Mouse (Mus musculus) embryonic facial prominence, embryonic 12.5 days (tissue): ENCODE results near the gene Duoxa2. TPM values are rescaled to one million over a fixed set of nuclear protein-coding genes. Genes with fewer than 3 reads are reported as not detected.

Source experiments
- ATAC-seq: fragments of 200-750 bp; cut with Nextera tagmentation; 2 replicates; pipeline ENCODE4 v1.8.0; 2017; ENCODE audit not compliant: insufficient number of reproducible peaks, insufficient read depth, low FRiP score, low TSS enrichment
- H3K27ac ChIP-seq: fragments of 300-500 bp; sonication (generic); 2 replicates; pipeline ENCODE4 v1.5.1; 2016; ENCODE audit warnings: mild to moderate bottlenecking
- H3K27me3 ChIP-seq: fragments of 300-500 bp; sonication (generic); 2 replicates; pipeline ENCODE4 v1.6.1; 2016; ENCODE audit warnings: mild to moderate bottlenecking, moderate library complexity
- H3K36me3 ChIP-seq: fragments of 300-500 bp; sonication (generic); 2 replicates; pipeline ENCODE4 v1.6.1; 2016; ENCODE audit warnings: mild to moderate bottlenecking
- H3K4me1 ChIP-seq: fragments of 300-500 bp; sonication (generic); 2 replicates; pipeline ENCODE4 v1.6.1; 2016
- H3K4me2 ChIP-seq: fragments of 300-500 bp; sonication (generic); replicated peaks from 2 replicates; pipeline ENCODE4 v1.6.1; 2016; ENCODE audit warnings: mild to moderate bottlenecking, moderate library complexity
- H3K4me3 ChIP-seq: fragments of 300-500 bp; sonication (generic); 2 replicates; pipeline ENCODE4 v1.5.1; 2016; ENCODE audit warnings: mild to moderate bottlenecking
- H3K9ac ChIP-seq: fragments of 300-500 bp; sonication (generic); 2 replicates; pipeline ENCODE4 v1.6.1; 2016; ENCODE audit warnings: mild to moderate bottlenecking, moderate library complexity
- H3K9me3 ChIP-seq: fragments of 300-500 bp; sonication (generic); 2 replicates; pipeline ENCODE4 v1.6.1; 2016; ENCODE audit warnings: mild to moderate bottlenecking, moderate library complexity
- WGBS: fragments of 180-500 bp; shearing (Covaris S2); methylation state at CpG from one replicate; pipeline ENCODE4 v1.1.7; 2016; 5-methylcytosine and 5-hydroxymethylcytosine counted together
- polyA plus RNA-seq: library from polyadenylated mRNA; unstranded; fragments of >200 nt; fragmentation: Nextera tagmentation; extraction: Ambion mirVana; gene quantifications from 2 replicates; pipeline ENCODE4 v1.2.1, GENCODE M21; 2016

Duoxa2 gene
- polyA plus RNA-seq: not detected in 2 replicates

- no peak for ATAC-seq
- no peak within 1 kb of the TSS for H3K9ac ChIP-seq
- H3K27me3 ChIP-seq: peaks cover 99% of the 10 kb centered on the region
- H3K27ac ChIP-seq: no peak within 1 kb of the TSS
- H3K4me1 ChIP-seq: peaks cover 26% of the 10 kb centered on the region
- peak within 1 kb of the TSS; percentile 24 for H3K4me3 ChIP-seq
- H3K9me3 ChIP-seq: no peaks in the 10 kb centered on the region
- H3K36me3 ChIP-seq: no peaks in the 10 kb centered on the region
- WGBS: 2% methylated on average over 43 of the region's 43 CpGs
- H3K4me2 ChIP-seq: peak within 1 kb of the TSS; percentile 40
Observed at GRCm38 (mm10) chr2:122298596-122299490, at the start of gene Duoxa2. Gene Duoxa2 (plus strand): TSS chr2:122298900.

DNA sequence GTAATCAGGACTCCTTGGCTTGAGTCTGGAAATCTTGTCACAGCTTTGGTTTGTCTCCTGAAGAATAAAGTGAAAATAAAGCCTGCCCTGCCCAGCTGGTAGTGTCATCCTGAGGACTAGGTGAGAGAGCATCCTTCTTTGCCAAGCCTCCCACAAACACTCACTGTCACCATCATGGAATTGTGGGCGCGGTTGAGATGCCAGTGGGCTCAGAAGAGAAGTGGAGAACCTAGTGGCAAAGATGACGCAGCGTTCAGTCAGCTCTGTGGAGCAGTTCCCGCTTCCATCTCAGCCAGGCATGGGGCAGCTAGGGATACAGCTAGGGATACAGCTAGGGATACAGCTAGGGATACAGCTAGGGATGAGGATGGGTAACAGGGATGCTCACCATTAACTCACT is 42.7 kb upstream of the Duoxa2 start:
- Histone ChIP-seq H3K9me3 (no peaks in the 10 kb centered on the region), H3K27me3 (no peaks in the 10 kb centered on the region), H3K4me3 (no peak overlapping the region), H3K27ac (no peak overlapping the region), H3K9ac (no peak overlapping the region), H3K4me1 (no peaks in the 10 kb centered on the region), H3K4me2 (no peak overlapping the region), H3K36me3 (no peaks in the 10 kb centered on the region)
- ATAC-seq: no peak
- 94% methylated on average over 5 of the region's 5 CpGs for WGBS

DNA sequence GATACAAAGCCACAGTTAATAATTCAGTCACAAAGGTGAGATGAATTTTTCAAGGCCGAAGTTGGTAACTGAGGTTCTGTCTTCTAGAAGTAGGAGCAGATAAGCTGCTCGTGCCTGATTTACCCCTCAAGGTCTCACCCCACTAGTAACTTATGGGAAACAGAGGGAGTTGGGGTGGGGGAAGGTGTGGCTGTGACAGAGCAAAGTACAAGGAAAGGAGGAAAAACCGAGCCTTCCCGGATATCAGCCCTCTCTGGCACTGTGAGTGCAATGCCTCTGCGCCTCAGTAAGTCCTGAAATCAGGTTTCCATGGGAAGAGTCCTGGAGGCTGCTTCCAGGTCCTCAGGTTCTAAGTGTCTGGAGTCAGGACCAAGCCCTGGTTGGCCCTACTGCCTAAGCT is 38.0 kb upstream of the Duoxa2 start:
- H3K36me3 ChIP-seq: no peaks in the 10 kb centered on the region
- no peak for ATAC-seq
- 0 out of 2 replicates have a peak, but pooled peaks cover 3% of the 10 kb centered on the region for H3K4me1 ChIP-seq
- no peak overlapping the region for H3K4me2 ChIP-seq
- no peak overlapping the region for H3K27ac ChIP-seq
- no peak overlapping the region for H3K4me3 ChIP-seq
- no peak overlapping the region for H3K9ac ChIP-seq
- WGBS: 80% methylated on average over 5 of the region's 5 CpGs
- H3K27me3 ChIP-seq: no peaks in the 10 kb centered on the region
- H3K9me3 ChIP-seq: no peaks in the 10 kb centered on the region

GRCm38 (mm10) chr2:122264690-122265089 is 34.0 kb upstream of the Duoxa2 start:
- ATAC-seq: no peak; the same call in 1 of the 2 replicates
- H3K27ac ChIP-seq: no peak overlapping the region
- 63% methylated on average over 3 of the region's 3 CpGs for WGBS
- H3K4me1 ChIP-seq: 0 out of 2 replicates have a peak, but pooled peaks cover 3% of the 10 kb centered on the region
- no peaks in the 10 kb centered on the region for H3K9me3 ChIP-seq
- H3K27me3 ChIP-seq: no peaks in the 10 kb centered on the region
- H3K4me3 ChIP-seq: no peak overlapping the region
- no peak overlapping the region for H3K4me2 ChIP-seq
- H3K36me3 ChIP-seq: no peaks in the 10 kb centered on the region
- no peak overlapping the region for H3K9ac ChIP-seq

- no peak for ATAC-seq
- Histone ChIP-seq H3K9ac (no peak overlapping the region), H3K4me1 (0 out of 2 replicates have a peak, but pooled peaks cover 3% of the 10 kb centered on the region), H3K9me3 (no peaks in the 10 kb centered on the region), H3K36me3 (no peaks in the 10 kb centered on the region), H3K27me3 (no peaks in the 10 kb centered on the region), H3K4me3 (no peak overlapping the region), H3K27ac (no peak overlapping the region), H3K4me2 (no peak overlapping the region)
- 93% methylated on average over 7 of the region's 7 CpGs for WGBS
Observed at GRCm38 (mm10) chr2:122266407-122267193, 32.1 kb upstream of the Duoxa2 start.

DNA sequence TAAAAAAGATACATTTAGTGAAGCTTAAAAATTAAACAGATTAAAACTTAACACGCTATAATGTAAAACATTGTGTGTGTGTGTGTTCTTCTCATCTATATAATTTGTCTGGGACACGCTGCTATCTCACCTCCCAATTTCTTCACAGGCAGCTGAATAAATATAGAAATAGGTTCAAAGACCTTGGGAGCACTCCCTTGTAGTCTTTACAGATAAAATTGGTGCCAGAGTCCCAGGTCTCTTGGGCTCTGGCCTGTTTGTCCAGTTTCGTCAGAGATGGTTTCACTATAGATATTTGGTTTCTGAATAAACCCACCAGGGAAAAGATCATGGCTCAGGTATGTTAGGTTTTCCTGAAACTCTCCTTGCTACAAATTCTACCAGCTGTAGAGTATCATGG is 19.9 kb upstream of the Duoxa2 start:
- no peak for ATAC-seq
- no peaks in the 10 kb centered on the region for H3K36me3 ChIP-seq

DNA sequence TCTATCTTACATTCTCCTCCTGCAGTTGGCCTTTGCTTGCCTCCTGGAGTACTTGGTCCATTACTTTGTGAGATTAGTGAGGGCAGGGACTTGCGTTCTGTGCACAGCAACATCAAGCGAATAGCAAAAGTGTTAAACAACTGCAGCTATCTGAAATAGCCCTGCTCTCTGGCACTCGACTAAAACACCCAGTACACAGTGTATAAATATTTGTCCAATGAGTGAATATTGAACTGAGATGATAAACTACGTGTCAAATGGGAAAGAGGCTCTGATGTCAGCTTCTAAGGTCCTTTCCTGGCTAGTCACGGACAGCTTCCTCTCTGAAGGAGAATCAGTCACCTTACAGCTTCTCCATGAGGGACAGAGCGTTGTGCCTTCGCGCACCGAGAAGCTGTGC is 14.6 kb upstream of the Duoxa2 start:
- Histone ChIP-seq H3K9me3 (no peaks in the 10 kb centered on the region), H3K9ac (no peak overlapping the region), H3K4me2 (no peak overlapping the region), H3K36me3 (no peaks in the 10 kb centered on the region), H3K27ac (no peak overlapping the region), H3K4me1 (no peaks in the 10 kb centered on the region), H3K4me3 (no peak overlapping the region), H3K27me3 (no peaks in the 10 kb centered on the region)
- ATAC-seq: no peak
- 87% methylated on average over 9 of the region's 9 CpGs for WGBS

More for the DNA sequence above, 19.9 kb upstream of the Duoxa2 start:
- no peak overlapping the region for H3K27ac ChIP-seq
- H3K4me1 ChIP-seq: no peaks in the 10 kb centered on the region
- H3K27me3 ChIP-seq: no peaks in the 10 kb centered on the region
- H3K4me3 ChIP-seq: no peak overlapping the region
- H3K9ac ChIP-seq: no peak overlapping the region
- H3K4me2 ChIP-seq: no peak overlapping the region
- WGBS: 78% methylated on average over 3 of the region's 3 CpGs
- H3K9me3 ChIP-seq: no peaks in the 10 kb centered on the region

GRCm38 (mm10) chr2:122286137-122286536 is 12.6 kb upstream of the Duoxa2 start:
- Histone ChIP-seq H3K27me3 (no peaks in the 10 kb centered on the region), H3K9me3 (no peaks in the 10 kb centered on the region), H3K4me3 (no peak overlapping the region), H3K9ac (no peak overlapping the region), H3K4me2 (no peak overlapping the region), H3K27ac (no peak overlapping the region), H3K36me3 (no peaks in the 10 kb centered on the region), H3K4me1 (no peaks in the 10 kb centered on the region)
- ATAC-seq: no peak
- WGBS: 63% methylated on average over 7 of the region's 7 CpGs

GRCm38 (mm10) chr2:122294916-122295315 is 3.8 kb upstream of the Duoxa2 start:
- ATAC-seq: no peak
- H3K4me1 ChIP-seq: peaks cover 16% of the 10 kb centered on the region
- H3K4me2 ChIP-seq: no peak overlapping the region
- H3K9me3 ChIP-seq: no peaks in the 10 kb centered on the region
- WGBS: 7% methylated on average over 7 of the region's 7 CpGs
- no peaks in the 10 kb centered on the region for H3K36me3 ChIP-seq
- peaks cover 75% of the 10 kb centered on the region for H3K27me3 ChIP-seq
- no peak overlapping the region for H3K9ac ChIP-seq
- H3K27ac ChIP-seq: no peak overlapping the region
- no peak overlapping the region for H3K4me3 ChIP-seq

DNA sequence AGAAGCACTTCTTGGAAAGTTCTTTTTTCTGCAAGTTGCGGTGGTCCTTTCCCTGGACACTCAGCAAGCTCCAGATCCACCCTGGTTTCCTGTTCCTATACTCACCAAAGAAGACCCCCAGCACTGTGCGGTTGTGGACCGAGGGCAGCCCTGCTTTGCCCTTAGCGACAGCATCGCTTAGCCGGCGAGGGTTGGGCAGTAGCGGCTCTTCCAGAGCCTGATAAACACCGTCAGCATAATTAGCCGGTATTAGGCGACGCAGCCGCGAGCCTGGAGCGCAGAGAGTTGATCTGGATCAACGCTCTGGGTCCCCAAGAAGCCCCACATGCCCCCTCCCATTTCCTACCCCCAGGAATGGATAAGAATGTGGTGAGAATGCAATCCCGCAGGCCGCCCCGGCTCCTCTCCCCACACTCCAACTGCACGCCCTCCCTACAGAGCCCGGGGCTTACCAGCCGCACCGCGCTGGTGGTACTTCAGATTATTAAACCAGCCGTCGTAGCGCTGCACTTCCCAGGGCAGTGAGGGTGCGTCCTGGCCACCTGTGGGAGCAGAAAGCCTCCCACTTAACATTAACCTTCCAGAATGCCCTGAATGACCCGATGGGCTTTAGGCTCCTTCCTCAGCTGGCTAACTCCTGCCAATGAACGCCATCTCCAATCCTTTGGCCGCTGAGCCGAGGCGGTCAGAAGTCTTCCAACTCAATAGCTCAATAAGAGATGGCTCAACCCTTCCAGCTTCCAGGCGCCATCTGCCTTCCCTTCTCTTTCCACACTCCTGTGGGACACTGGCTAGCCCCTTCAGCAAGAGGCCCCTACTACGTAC is 1.2 kb upstream of the Duoxa2 start:
- under 1% methylated on average over 35 of the region's 35 CpGs for WGBS
- H3K4me1 ChIP-seq: peaks cover 26% of the 10 kb centered on the region
- no peak for ATAC-seq
- H3K9me3 ChIP-seq: no peaks in the 10 kb centered on the region
- H3K4me2 ChIP-seq: peak overlapping the region; percentile 27
- H3K27ac ChIP-seq: no peak overlapping the region
- H3K9ac ChIP-seq: no peak overlapping the region
- 0 out of 2 replicates have a peak overlapping the region, but pooled peaks have one; percentile 5 for H3K4me3 ChIP-seq
- peaks cover 96% of the 10 kb centered on the region for H3K27me3 ChIP-seq
- no peaks in the 10 kb centered on the region for H3K36me3 ChIP-seq

DNA sequence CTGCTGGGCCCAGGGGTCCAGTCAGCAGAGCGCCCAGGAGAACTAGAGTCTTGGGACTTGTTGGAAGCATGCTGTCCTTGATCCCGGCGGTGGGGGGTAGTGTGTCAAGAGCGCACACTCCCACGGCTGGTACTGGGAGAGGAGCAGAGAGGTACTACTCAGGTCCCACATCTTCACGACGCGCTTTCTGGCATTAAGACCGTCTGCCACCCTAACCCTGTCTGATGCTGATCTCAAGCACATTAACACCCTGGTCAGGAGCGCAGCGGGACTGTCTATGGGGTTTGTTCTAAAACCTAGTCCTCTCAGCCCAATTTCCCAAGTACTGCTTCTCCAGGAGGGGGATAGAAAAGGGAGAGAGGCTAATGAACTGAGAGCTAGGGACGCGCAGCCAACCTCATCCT is 602 bp upstream of the Duoxa2 start, which contains the start of gene Duox2:
Gene Duox2 (minus strand): TSS at position 354 of the 404 bp plus-strand sequence.
- no peak within 1 kb of the TSS for H3K9ac ChIP-seq
- no peak within 1 kb of the TSS for H3K27ac ChIP-seq
- peak within 1 kb of the TSS; percentile 24 for H3K4me3 ChIP-seq
- no peaks in the 10 kb centered on the region for H3K9me3 ChIP-seq
- WGBS: 3% methylated on average over 13 of the region's 13 CpGs
- H3K27me3 ChIP-seq: peaks cover 98% of the 10 kb centered on the region
- peaks cover 26% of the 10 kb centered on the region for H3K4me1 ChIP-seq
- H3K36me3 ChIP-seq: no peaks in the 10 kb centered on the region
- peak within 1 kb of the TSS; percentile 40 for H3K4me2 ChIP-seq
- no peak for ATAC-seq
